Mouse (Mus musculus) limb, embryonic 10.5 days (tissue): ENCODE measurements around the gene Ddx28. TPM values are rescaled to one million over a fixed set of nuclear protein-coding genes. Genes with fewer than 3 reads are reported as not detected.
A peak's percentile ranks its signal among the peaks of the same experiment; 100 is the strongest.
"Not testable (repeated sequence)": the region's sequence is repeated elsewhere in the genome, so short reads cannot be mapped to it uniquely, and the experiment has no call there.

Experiments used
- DNase-seq: peaks from one replicate; pipeline ENCODE4 v3.0.0-alpha.2; 2017; ENCODE audit warnings: low spot score
- H3K27ac ChIP-seq: fragments of 300-500 bp; sonication (generic); 2 replicates; pipeline ENCODE4 v1.5.1; 2016; ENCODE audit warnings: mild to moderate bottlenecking
- H3K27me3 ChIP-seq: fragments of 300-500 bp; sonication (generic); 2 replicates; pipeline ENCODE4 v1.6.1; 2016; ENCODE audit warnings: low read depth, mild to moderate bottlenecking; ENCODE audit not compliant: poor library complexity, severe bottlenecking
- H3K36me3 ChIP-seq: fragments of 300-500 bp; sonication (generic); 2 replicates; pipeline ENCODE4 v1.6.1; 2016; ENCODE audit warnings: mild to moderate bottlenecking, moderate library complexity
- H3K4me1 ChIP-seq: fragments of 300-500 bp; sonication (generic); 2 replicates; pipeline ENCODE4 v1.6.1; 2016
- H3K4me3 ChIP-seq: fragments of 300-500 bp; sonication (generic); 2 replicates; pipeline ENCODE4 v1.5.1; 2016; ENCODE audit warnings: mild to moderate bottlenecking, moderate library complexity
- H3K9me3 ChIP-seq: fragments of 300-500 bp; sonication (generic); replicated peaks from 2 replicates; pipeline ENCODE4 v1.6.1; 2016; ENCODE audit warnings: mild to moderate bottlenecking
- WGBS: fragments of 180-500 bp; shearing (Covaris S2); methylation state at CpG from one replicate; pipeline ENCODE4 v1.1.7; 2016; 5-methylcytosine and 5-hydroxymethylcytosine counted together
- polyA plus RNA-seq: library from polyadenylated mRNA; unstranded; fragments of >200 nt; fragmentation: Nextera tagmentation; extraction: Ambion mirVana; gene quantifications from 2 replicates; pipeline ENCODE4 v1.2.1, GENCODE M21; 2016

Gene Ddx28
- polyA plus RNA-seq, 1 experiment from 2014 or later: 23.2 TPM

GRCm38 (mm10) chr8:106046872-106047559 is 35.3 kb upstream of the Ddx28 start:
- Histone ChIP-seq H3K9me3 (no peaks in the 10 kb centered on the region), H3K36me3 (peaks cover 36% of the 10 kb centered on the region), H3K27me3 (no peaks in the 10 kb centered on the region), H3K4me1 (no peaks in the 10 kb centered on the region), H3K27ac (no peak overlapping the region), H3K4me3 (no peak overlapping the region)
- DNase-seq: no peak
- 94% methylated on average over 11 of the region's 11 CpGs for WGBS

GRCm38 (mm10) chr8:106044151-106044550 is 32.5 kb upstream of the Ddx28 start:
- Histone ChIP-seq H3K27ac (no peak overlapping the region), H3K9me3 (no peaks in the 10 kb centered on the region), H3K4me1 (no peaks in the 10 kb centered on the region), H3K4me3 (no peak overlapping the region), H3K36me3 (peaks cover 21% of the 10 kb centered on the region), H3K27me3 (no peaks in the 10 kb centered on the region)
- no peak for DNase-seq
- 91% methylated on average over 3 of the region's 3 CpGs for WGBS

- Histone ChIP-seq H3K27me3 (no peaks in the 10 kb centered on the region), H3K4me1 (no peaks in the 10 kb centered on the region), H3K36me3 (peaks cover 17% of the 10 kb centered on the region), H3K4me3 (no peak overlapping the region), H3K27ac (no peak overlapping the region), H3K9me3 (no peaks in the 10 kb centered on the region)
- DNase-seq: no peak
- WGBS: 84% methylated on average over 2 of the region's 2 CpGs
These were observed 31.4 kb upstream of the Ddx28 start for GRCm38 (mm10) chr8:106043055-106043454.

GRCm38 (mm10) chr8:106040218-106040617 is 28.5 kb upstream of the Ddx28 start:
- Histone ChIP-seq H3K27ac (no peak overlapping the region), H3K4me1 (no peaks in the 10 kb centered on the region), H3K36me3 (peaks cover 21% of the 10 kb centered on the region), H3K9me3 (no peaks in the 10 kb centered on the region), H3K27me3 (no peaks in the 10 kb centered on the region), H3K4me3 (no peak overlapping the region)
- no peak for DNase-seq
- WGBS: 72% methylated on average over 4 of the region's 4 CpGs

- no peak for DNase-seq
- H3K36me3 ChIP-seq: peaks cover 17% of the 10 kb centered on the region
- H3K4me1 ChIP-seq: no peaks in the 10 kb centered on the region
- no peak overlapping the region for H3K27ac ChIP-seq
- no peaks in the 10 kb centered on the region for H3K9me3 ChIP-seq
- WGBS: 87% methylated on average over 4 of the region's 4 CpGs
- H3K4me3 ChIP-seq: no peak overlapping the region
- H3K27me3 ChIP-seq: no peaks in the 10 kb centered on the region
These were observed 27.9 kb upstream of the Ddx28 start for GRCm38 (mm10) chr8:106039605-106040004.

GRCm38 (mm10) chr8:106038721-106039120 is 27.0 kb upstream of the Ddx28 start:
- no peaks in the 10 kb centered on the region for H3K4me1 ChIP-seq
- DNase-seq: no peak
- H3K9me3 ChIP-seq: no peaks in the 10 kb centered on the region
- H3K27me3 ChIP-seq: no peaks in the 10 kb centered on the region
- no peak overlapping the region for H3K4me3 ChIP-seq
- H3K27ac ChIP-seq: no peak overlapping the region
- peaks cover 17% of the 10 kb centered on the region for H3K36me3 ChIP-seq
- 92% methylated on average over 10 of the region's 10 CpGs for WGBS

GRCm38 (mm10) chr8:106022483-106022882 is 10.8 kb upstream of the Ddx28 start:
- peaks cover 47% of the 10 kb centered on the region for H3K36me3 ChIP-seq
- no peak overlapping the region for H3K4me3 ChIP-seq
- no peaks in the 10 kb centered on the region for H3K27me3 ChIP-seq
- DNase-seq: peak; percentile 81
- H3K9me3 ChIP-seq: no peaks in the 10 kb centered on the region
- no peak overlapping the region for H3K27ac ChIP-seq
- H3K4me1 ChIP-seq: no peaks in the 10 kb centered on the region

GRCm38 (mm10) chr8:106018039-106018438 is 6.4 kb upstream of the Ddx28 start:
- Histone ChIP-seq H3K4me3 (no peak overlapping the region), H3K9me3 (no peaks in the 10 kb centered on the region), H3K27ac (no peak overlapping the region), H3K4me1 (no peaks in the 10 kb centered on the region), H3K36me3 (peaks cover 43% of the 10 kb centered on the region), H3K27me3 (no peaks in the 10 kb centered on the region)
- DNase-seq: no peak
- WGBS: 91% methylated on average over 3 of the region's 3 CpGs

GRCm38 (mm10) chr8:106017130-106017529 is 5.4 kb upstream of the Ddx28 start:
- Histone ChIP-seq H3K4me3 (no peak overlapping the region), H3K27ac (no peak overlapping the region), H3K4me1 (no peaks in the 10 kb centered on the region), H3K9me3 (no peaks in the 10 kb centered on the region), H3K27me3 (no peaks in the 10 kb centered on the region), H3K36me3 (peaks cover 42% of the 10 kb centered on the region)
- no peak for DNase-seq
- WGBS: 93% methylated on average over 7 of the region's 7 CpGs

GRCm38 (mm10) chr8:106016284-106016683 is 4.6 kb upstream of the Ddx28 start:
- no peak for DNase-seq
- 92% methylated on average over 6 of the region's 6 CpGs for WGBS
- Histone ChIP-seq H3K27ac (no peak overlapping the region), H3K36me3 (peaks cover 37% of the 10 kb centered on the region), H3K4me1 (peaks cover 7% of the 10 kb centered on the region; the same call in 1 of the 2 replicates), H3K27me3 (no peaks in the 10 kb centered on the region), H3K9me3 (no peaks in the 10 kb centered on the region), H3K4me3 (no peak overlapping the region)

- DNase-seq, H3K9me3 ChIP-seq, H3K27ac ChIP-seq, H3K27me3 ChIP-seq: not testable (repeated sequence)
- Histone ChIP-seq H3K36me3 (peaks cover 33% of the 10 kb centered on the region), H3K4me1 (peaks cover 21% of the 10 kb centered on the region), H3K4me3 (peak overlapping the region; percentile 84)
- WGBS: 85% methylated on average over 8 of the region's 8 CpGs
These were observed 521 bp upstream of the Ddx28 start for GRCm38 (mm10) chr8:106012203-106012602.

GRCm38 (mm10) chr8:106010748-106011642 is 687 bp downstream of the Ddx28 start:
- WGBS: 1% methylated on average over 74 of the region's 74 CpGs
- H3K27ac ChIP-seq: peak overlapping the region; percentile 89
- peaks cover 23% of the 10 kb centered on the region for H3K36me3 ChIP-seq
- peaks cover 21% of the 10 kb centered on the region for H3K4me1 ChIP-seq
- H3K9me3 ChIP-seq: no peaks in the 10 kb centered on the region
- H3K4me3 ChIP-seq: peak overlapping the region; percentile 84
- H3K27me3 ChIP-seq: no peaks in the 10 kb centered on the region
- DNase-seq: peak; percentile 97

- H3K4me1 ChIP-seq: peaks cover 21% of the 10 kb centered on the region
- H3K9me3 ChIP-seq: not testable (repeated sequence)
- WGBS: 70% methylated on average over 3 of the region's 3 CpGs
These were observed 3.8 kb downstream of the Ddx28 start for GRCm38 (mm10) chr8:106007891-106008290.

More at GRCm38 (mm10) chr8:106007891-106008290, 3.8 kb downstream of the Ddx28 start:
- not testable (repeated sequence) for H3K27me3 ChIP-seq, DNase-seq, H3K27ac ChIP-seq, H3K4me3 ChIP-seq
- H3K36me3 ChIP-seq: peaks cover 18% of the 10 kb centered on the region
